Mouse (Mus musculus): ENCODE measurements around the gene Klhl13.
A peak's percentile ranks its signal among the peaks of the same experiment; 100 is the strongest.

Klhl13 gene

GRCm38 (mm10) chrX:23364514-23365381 is at the start of gene Klhl13:
TSS of gene Klhl13 (minus strand) at chrX:23365082.
- no peak for DNase-seq (ENCODE audit: extremely low read depth, low read depth)

- DNase-seq (ENCODE audit: extremely low read depth, low read depth), result no peak
These were observed 44.6 kb upstream of the Klhl13 start for GRCm38 (mm10) chrX:23409296-23410149.

- no peak for DNase-seq (ENCODE audit: extremely low read depth, low read depth)
These were observed 23.8 kb upstream of the Klhl13 start for GRCm38 (mm10) chrX:23388716-23389115.

- DNase-seq (ENCODE audit: extremely low read depth, low read depth), result no peak
These were observed 1.4 kb downstream of the Klhl13 start for GRCm38 (mm10) chrX:23363441-23363840.

- DNase-seq (ENCODE audit: extremely low read depth, low read depth), result no peak
These were observed 4.4 kb downstream of the Klhl13 start for GRCm38 (mm10) chrX:23360446-23360845.

GRCm38 (mm10) chrX:23350083-23350482 is 14.8 kb downstream of the Klhl13 start:
- no peak for DNase-seq (ENCODE audit: extremely low read depth, low read depth)

GRCm38 (mm10) chrX:23328116-23328515 is 36.8 kb downstream of the Klhl13 start:
- DNase-seq (ENCODE audit: extremely low read depth, low read depth), result peak; percentile 11

GRCm38 (mm10) chrX:23318857-23319256 is 46.0 kb downstream of the Klhl13 start:
- no peak for DNase-seq (ENCODE audit: extremely low read depth, low read depth)

GRCm38 (mm10) chrX:23295952-23296598 is 68.8 kb downstream of the Klhl13 start:
- DNase-seq (ENCODE audit: extremely low read depth, low read depth), result no peak

- no peak for DNase-seq (ENCODE audit: extremely low read depth, low read depth)
These were observed 79.5 kb downstream of the Klhl13 start for GRCm38 (mm10) chrX:23285442-23285817.

- DNase-seq (ENCODE audit: extremely low read depth, low read depth), result no peak
These were observed 80.1 kb downstream of the Klhl13 start for GRCm38 (mm10) chrX:23284530-23285441.

- DNase-seq (ENCODE audit: extremely low read depth, low read depth), result no peak
These were observed 97.3 kb downstream of the Klhl13 start for GRCm38 (mm10) chrX:23267601-23268000.

GRCm38 (mm10) chrX:23248752-23249151 is 116.1 kb downstream of the Klhl13 start:
- DNase-seq (ENCODE audit: extremely low read depth, low read depth), result no peak

Data from MEL-GATA-1-ER (cell line).